Mouse (Mus musculus) kidney, adult 2 months (tissue): ENCODE data around the gene Car5a.

ENCODE experiments used
- CTCF ChIP-seq: fragments of 200-500 bp; conservative IDR thresholded peaks from 2 replicates; pipeline ENCODE4 v1.5.1; 2011; ENCODE audit warnings: low read depth, mild to moderate bottlenecking, control low read depth, low read length, moderate library complexity, mixed read lengths; ENCODE audit not compliant: insufficient read depth, insufficient read length
- POLR2A ChIP-seq: fragments of 200-500 bp; IDR thresholded peaks from one replicate; pipeline ENCODE4 v1.6.1; 2011; ENCODE audit warnings: low read depth, low read length, control low read depth

DNA sequence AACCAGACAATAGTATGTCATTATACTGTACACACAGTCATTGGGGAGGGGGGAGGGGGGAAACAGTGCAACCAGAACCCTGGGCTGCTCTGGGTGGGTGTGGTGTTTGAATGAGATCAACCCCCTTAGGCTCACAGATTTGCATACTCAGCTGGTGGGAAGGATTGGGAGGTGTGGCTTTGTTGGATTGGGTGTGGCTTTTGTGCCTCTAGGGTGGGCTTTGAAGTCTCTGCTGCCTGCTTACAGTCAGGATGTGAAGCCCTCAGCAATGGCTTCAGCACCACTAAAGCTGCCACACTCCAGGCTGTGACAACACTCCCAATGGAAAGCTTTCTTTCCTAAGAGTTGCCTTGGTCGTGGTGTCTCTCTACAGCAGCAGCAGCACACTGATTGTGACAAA, 57.2 kb downstream of the Car5a start:
- no peak for TF ChIP-seq CTCF
- no peak for TF ChIP-seq POLR2A
